Mouse (Mus musculus) bone marrow macrophage, adult 2 months (primary cell): Measurements from ENCODE around the gene Commd8. TPM values are rescaled to one million over a fixed set of nuclear protein-coding genes. Genes with fewer than 3 reads are reported as not detected.
"Not testable (repeated sequence)": the region's sequence is repeated elsewhere in the genome, so short reads cannot be mapped to it uniquely, and the experiment has no call there.

Experiments used
- H3K27ac ChIP-seq: 2 replicates; pipeline ENCODE4 v1.5.1; 2012; ENCODE audit warnings: low read depth, low read length; ENCODE audit not compliant: insufficient read depth
- H3K4me1 ChIP-seq: 2 replicates; pipeline ENCODE4 v1.6.1; 2012; ENCODE audit warnings: low read length; ENCODE audit not compliant: control insufficient read depth, insufficient read depth
- H3K4me3 ChIP-seq: 2 replicates; pipeline ENCODE4 v1.5.1; 2012; ENCODE audit warnings: mild to moderate bottlenecking, low read length, moderate library complexity; ENCODE audit not compliant: insufficient read depth
- CTCF ChIP-seq: IDR thresholded peaks from 2 replicates; pipeline ENCODE4 v1.5.1; 2012; ENCODE audit warnings: low read depth, mild to moderate bottlenecking, low read length, moderate library complexity
- POLR2A ChIP-seq: IDR thresholded peaks from 2 replicates; pipeline ENCODE4 v1.6.1; 2012; ENCODE audit warnings: mild to moderate bottlenecking, low read depth, low read length, borderline replicate concordance
- polyA plus RNA-seq: library from polyadenylated mRNA; stranded (reverse); fragments of >200 nt; gene quantifications from 2 replicates; pipeline ENCODE4 v1.2.4, GENCODE M21; 2012; ENCODE audit not compliant: missing spikeins, insufficient read depth, insufficient read length

Commd8 gene
- polyA plus RNA-seq, 1 experiment, result 177 TPM

DNA sequence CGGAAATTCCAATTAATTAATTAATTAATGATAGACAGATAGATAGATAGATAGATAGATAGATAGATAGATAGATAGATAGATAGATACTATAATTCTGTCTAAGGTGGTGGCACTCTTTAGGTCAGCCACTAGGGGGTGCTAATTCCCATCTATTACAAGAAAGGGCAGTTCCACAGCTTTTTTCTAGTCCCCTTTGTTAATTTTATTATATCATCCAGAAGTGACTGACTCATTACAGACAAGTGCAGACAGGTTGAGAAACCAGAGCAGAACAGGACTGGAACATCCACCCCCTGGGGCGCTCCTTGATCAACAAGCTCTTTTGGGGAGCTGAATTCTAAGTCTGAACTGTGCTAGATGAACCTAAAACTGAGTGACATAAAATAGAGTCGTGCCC is 4.7 kb upstream of the Commd8 start:
- Histone ChIP-seq H3K27ac (no peak overlapping the region), H3K4me1 (peaks cover 16% of the 10 kb centered on the region), H3K4me3 (no peak overlapping the region)
- TF ChIP-seq POLR2A (no peak), CTCF (no peak; the same call in 1 of the 2 replicates)

DNA sequence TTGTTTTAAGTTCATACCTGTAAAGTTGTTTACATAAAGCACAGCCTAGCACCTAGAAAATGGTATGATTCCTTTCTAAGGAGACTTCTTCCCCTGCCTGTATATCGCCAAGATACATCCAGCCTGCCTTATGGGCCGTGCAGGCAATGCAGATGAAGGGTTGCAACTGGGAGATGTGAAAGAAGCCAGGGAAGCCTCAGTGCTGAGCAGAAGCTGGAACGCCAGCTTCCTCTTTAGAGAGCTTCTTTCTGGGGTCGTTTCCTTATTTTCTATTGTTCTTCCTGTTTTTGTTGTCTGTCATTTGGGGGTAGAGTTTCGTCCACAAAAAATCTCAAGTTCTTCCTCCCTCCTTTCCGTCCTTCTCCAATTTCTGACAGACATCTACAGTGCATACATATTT is 2.1 kb upstream of the Commd8 start:
- no peak for TF ChIP-seq CTCF
- TF ChIP-seq POLR2A, result no peak
- Histone ChIP-seq H3K4me3 (no peak overlapping the region), H3K27ac (peak overlapping the region; percentile 78), H3K4me1 (peaks cover 30% of the 10 kb centered on the region)

DNA sequence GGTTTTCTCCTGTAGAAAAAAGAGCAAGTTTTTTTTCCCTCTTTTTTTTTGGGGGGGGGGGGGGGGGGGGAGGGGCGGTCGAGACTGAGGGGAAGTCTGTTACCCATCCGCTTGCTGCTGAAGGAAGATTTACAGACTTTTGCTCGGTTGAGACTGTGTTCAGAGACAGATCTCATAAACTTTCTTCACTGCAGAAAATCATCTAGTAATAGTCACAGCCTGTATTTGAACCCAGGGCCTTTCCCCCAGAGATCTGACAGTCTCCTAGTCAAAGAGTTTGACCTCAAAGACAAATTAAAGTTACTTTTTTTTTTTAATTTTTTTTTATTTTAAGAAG is 264 bp upstream of the Commd8 start:
- Histone ChIP-seq H3K4me1 (peaks cover 36% of the 10 kb centered on the region), H3K27ac (peak overlapping the region; percentile 69), H3K4me3 (no peak overlapping the region)
- TF ChIP-seq CTCF (no peak), POLR2A (no peak)

DNA sequence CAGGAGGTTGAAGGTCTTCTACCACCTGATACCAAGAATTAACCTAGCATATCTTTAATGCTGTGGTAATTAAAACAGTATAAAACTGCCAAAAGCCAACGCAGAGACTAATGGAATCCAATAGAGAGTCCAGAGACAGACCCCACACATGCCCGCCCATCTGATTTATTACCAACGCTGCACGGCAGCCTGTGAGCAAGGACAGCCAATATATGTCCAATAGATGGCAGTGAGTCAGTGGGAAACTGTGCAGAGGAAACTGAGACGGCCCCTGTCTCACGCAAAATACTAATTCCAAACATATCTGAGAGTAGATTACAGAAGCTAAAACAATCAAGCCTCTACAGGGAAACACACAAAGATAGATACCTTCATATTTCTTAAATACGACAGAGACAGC is 3.6 kb downstream of the Commd8 start:
- Histone ChIP-seq H3K4me1 (peaks cover 53% of the 10 kb centered on the region), H3K4me3 (no peak overlapping the region), H3K27ac (no peak overlapping the region)
- TF ChIP-seq POLR2A, result no peak

DNA sequence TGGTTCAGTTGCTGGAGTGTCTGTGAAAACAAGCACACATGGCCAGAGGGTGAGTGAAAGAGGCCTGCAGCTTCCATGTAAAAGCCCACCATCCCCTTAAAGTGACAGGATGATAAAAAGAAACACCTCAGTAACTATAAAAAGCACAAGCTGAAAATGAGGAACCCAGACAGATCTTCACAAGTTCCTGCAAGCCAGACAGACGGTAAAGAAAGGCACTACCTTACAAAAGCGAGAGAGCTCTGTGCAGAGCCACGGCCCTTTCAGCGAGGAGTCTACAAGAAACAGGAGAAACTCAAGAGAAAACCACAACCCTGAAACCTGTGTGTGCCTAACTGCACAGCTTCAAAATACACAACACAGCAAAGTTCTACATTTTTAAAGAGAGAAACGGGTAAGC is 5.1 kb downstream of the Commd8 start:
- Histone ChIP-seq H3K4me1 (peaks cover 49% of the 10 kb centered on the region), H3K4me3 (no peak overlapping the region), H3K27ac (0 out of 2 replicates have a peak overlapping the region, but pooled peaks have one; percentile 32)
- TF ChIP-seq CTCF, result no peak
- no peak for TF ChIP-seq POLR2A

DNA sequence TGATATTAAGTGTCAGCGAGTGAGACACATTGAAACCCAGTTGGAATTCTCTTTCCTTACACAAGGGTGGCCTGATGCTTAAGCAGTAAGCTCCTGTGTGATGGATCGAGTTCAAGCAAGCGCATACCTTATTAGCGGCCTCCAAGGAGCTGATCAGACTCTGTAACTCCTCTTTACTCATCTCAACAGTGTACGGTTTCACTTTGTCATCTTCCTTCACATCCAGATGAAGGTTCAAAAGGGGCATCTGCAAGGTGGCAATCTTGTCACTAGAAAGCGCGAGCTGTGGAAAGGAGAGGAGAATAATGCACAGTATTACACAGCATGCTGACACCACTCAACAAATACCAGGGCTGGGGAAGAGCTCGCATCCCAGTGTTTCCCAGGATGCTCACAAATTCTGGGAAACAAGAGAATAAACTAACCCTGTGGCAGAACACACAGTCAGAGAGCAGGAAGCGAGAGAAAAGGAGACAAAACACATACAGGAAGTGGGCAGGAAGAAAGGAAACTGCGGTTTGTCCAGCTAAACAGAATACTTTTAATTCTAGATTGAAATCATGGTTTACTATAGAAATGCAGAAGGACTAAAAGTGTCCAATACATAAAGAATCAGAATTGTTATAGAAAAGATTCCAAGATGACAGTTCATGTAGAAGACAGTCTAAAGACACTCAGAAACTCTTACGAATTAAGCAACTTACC is 7.1 kb downstream of the Commd8 start:
- TF ChIP-seq CTCF, result no peak
- TF ChIP-seq POLR2A, result no peak
- Histone ChIP-seq H3K4me1 (peaks cover 40% of the 10 kb centered on the region), H3K4me3 (peak overlapping the region; percentile 3; the same call in 1 of the 2 replicates), H3K27ac (peak overlapping the region; percentile 46)

DNA sequence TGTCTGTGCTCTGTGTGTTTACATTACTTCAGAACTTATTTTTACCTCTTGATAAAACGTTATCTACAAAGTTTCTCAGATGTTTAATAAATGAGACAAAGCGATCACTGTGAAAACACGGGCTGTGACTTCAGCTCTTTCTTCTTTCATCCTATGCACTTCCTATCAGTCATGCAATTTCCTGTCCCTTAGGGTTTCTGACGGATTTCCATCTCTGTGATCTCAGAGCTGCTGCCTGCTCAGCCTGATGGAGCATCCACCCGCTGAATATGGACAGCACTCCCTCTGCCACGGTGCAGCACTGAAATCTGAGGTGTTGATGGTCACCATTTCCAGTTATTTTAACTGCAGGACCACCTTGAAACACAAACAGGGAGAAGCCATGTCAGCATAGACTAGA is 8.5 kb downstream of the Commd8 start:
- H3K4me3 ChIP-seq, result no peak overlapping the region
- TF ChIP-seq POLR2A, result no peak
- no peak for TF ChIP-seq CTCF
- H3K27ac ChIP-seq, result no peak overlapping the region

DNA sequence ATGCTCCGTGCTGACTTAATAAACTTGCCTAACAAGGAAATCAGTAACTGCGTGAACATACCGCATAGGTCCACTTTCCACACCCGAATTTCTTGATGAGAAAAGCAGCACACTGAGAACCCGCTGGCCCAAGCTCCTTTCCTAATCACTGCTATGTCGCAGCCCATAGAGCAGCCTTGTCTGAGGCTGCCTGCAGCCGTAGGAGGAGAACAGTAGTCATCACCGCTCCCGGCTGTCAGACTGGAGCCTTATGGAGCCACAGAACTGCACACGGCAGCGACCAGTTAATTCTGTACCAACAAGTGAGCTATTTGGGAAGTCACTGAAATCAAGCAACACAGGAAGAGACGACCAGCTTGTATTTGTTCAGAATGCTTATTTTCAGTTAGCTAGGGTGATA is 9.3 kb downstream of the Commd8 start:
- H3K4me3 ChIP-seq, result no peak overlapping the region
- TF ChIP-seq POLR2A (no peak), CTCF (no peak)
- H3K27ac ChIP-seq, result no peak overlapping the region
- peaks cover 30% of the 10 kb centered on the region for H3K4me1 ChIP-seq

More for the DNA sequence above, 8.5 kb downstream of the Commd8 start:
- peaks cover 33% of the 10 kb centered on the region for H3K4me1 ChIP-seq

DNA sequence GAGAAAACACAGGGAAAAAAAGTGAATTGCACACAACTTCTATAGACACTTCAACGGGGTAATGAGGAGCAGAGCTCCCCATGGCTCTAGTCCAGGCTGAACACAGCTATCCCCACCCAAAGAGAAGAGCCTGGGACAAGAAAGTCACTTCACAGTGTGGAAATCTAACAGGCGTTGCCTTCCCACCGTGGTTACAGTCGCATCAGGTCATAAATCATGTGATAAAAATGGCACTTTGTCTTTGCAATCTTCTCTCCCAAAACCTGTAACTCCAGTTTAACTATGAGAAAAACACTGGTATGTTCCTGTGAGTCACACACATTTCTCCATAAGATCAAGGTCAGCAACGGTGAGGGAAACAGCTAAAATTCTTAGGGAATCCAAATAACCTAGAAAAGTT is 11.4 kb downstream of the Commd8 start:
- Histone ChIP-seq H3K27ac (no peak overlapping the region), H3K4me3 (no peak overlapping the region), H3K4me1 (peaks cover 17% of the 10 kb centered on the region)
- TF ChIP-seq POLR2A, result no peak
- no peak for TF ChIP-seq CTCF

DNA sequence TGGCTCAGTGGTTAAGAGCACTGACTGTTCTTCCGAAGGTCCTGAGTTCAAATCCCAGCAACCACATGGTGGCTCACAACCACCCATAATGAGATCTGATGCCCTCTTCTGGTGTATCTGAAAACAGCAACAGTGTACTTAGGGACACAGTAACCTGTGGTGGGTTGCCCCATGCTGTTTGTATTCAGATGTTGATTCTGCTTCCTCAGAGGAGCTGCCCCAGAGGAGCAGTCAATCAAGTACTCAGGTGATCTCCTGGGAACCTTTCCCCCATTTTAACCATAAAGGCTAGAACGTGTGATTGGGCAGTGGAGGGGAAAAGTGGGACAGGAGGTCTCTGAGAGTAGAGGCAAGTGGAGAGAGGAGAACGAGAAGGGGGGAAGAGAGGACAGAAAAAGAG is 12.3 kb downstream of the Commd8 start:
- not testable (repeated sequence) for H3K4me3 ChIP-seq, H3K4me1 ChIP-seq

DNA sequence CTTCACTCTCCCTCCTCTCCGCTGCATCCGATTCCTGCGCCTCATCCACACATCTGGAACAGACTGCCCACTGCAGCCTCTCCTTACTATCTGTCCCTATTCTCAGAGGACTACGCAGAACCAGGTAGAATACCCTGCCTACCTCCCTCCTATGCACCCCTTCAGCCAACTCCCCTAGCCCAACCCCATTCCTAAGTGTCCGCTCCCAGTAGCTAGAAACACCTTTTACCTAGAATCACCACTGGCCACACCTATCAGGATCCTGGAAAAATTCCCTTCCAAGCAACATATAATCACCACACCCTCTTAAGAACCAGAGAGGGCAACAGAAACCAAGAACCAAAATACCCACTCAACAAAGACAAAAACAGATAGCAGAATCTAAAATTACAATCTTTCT is 17.1 kb downstream of the Commd8 start:
- no peak overlapping the region for H3K4me3 ChIP-seq
- TF ChIP-seq POLR2A (no peak), CTCF (no peak)
- H3K4me1 ChIP-seq, result no peaks in the 10 kb centered on the region
- no peak overlapping the region for H3K27ac ChIP-seq

More for the DNA sequence above, 12.3 kb downstream of the Commd8 start:
- H3K27ac ChIP-seq, result not testable (repeated sequence)
